Mouse (Mus musculus) neural tube, embryonic 15.5 days (tissue): Measurements from ENCODE around the gene Prkn. TPM values are rescaled to one million over a fixed set of nuclear protein-coding genes. Genes with fewer than 3 reads are reported as not detected.

Experiments used
- ATAC-seq: fragments of 200-750 bp; cut with Nextera tagmentation; 2 replicates; pipeline ENCODE4 v1.8.0; 2017; ENCODE audit warnings: mild to moderate bottlenecking, moderate TSS enrichment, moderate library complexity; ENCODE audit not compliant: low FRiP score
- H3K27ac ChIP-seq: fragments of 300-500 bp; sonication (generic); replicated peaks from 2 replicates; pipeline ENCODE4 v1.5.1; 2015; ENCODE audit warnings: mild to moderate bottlenecking, inconsistent platforms
- H3K27me3 ChIP-seq: fragments of 300-500 bp; sonication (generic); replicated peaks from 2 replicates; pipeline ENCODE4 v1.6.1; 2015; ENCODE audit warnings: inconsistent platforms
- H3K36me3 ChIP-seq: fragments of 300-500 bp; sonication (generic); 2 replicates; pipeline ENCODE4 v1.6.1; 2015; ENCODE audit warnings: inconsistent platforms
- H3K4me1 ChIP-seq: fragments of 300-500 bp; sonication (generic); 2 replicates; pipeline ENCODE4 v1.6.1; 2015; ENCODE audit warnings: inconsistent platforms
- H3K4me2 ChIP-seq: fragments of 300-500 bp; sonication (generic); 2 replicates; pipeline ENCODE4 v1.6.1; 2015; ENCODE audit warnings: inconsistent platforms, mild to moderate bottlenecking, moderate library complexity
- H3K4me3 ChIP-seq: fragments of 300-500 bp; sonication (generic); replicated peaks from 2 replicates; pipeline ENCODE4 v1.5.1; 2015; ENCODE audit warnings: mild to moderate bottlenecking, inconsistent platforms
- H3K9ac ChIP-seq: fragments of 300-500 bp; sonication (generic); replicated peaks from 2 replicates; pipeline ENCODE4 v1.6.1; 2015; ENCODE audit warnings: mild to moderate bottlenecking, inconsistent platforms
- H3K9me3 ChIP-seq: fragments of 300-500 bp; sonication (generic); replicated peaks from 2 replicates; pipeline ENCODE4 v1.6.1; 2016; ENCODE audit warnings: inconsistent platforms
- WGBS: fragments of 180-500 bp; shearing (Covaris S2); methylation state at CpG from one replicate; pipeline ENCODE4 v1.1.7; 2015; ENCODE audit warnings: mixed read lengths; 5-methylcytosine and 5-hydroxymethylcytosine counted together
- polyA plus RNA-seq: library from polyadenylated mRNA; unstranded; fragments of >200 nt; fragmentation: Nextera tagmentation; extraction: Ambion mirVana; gene quantifications from 2 replicates; pipeline ENCODE4 v1.2.1, GENCODE M21; 2015

The Prkn gene
- polyA plus RNA-seq, 1 experiment from 2014 or later: 4.8 TPM

- H3K27ac ChIP-seq: no peak overlapping the region
- 92% methylated on average over 6 of the region's 6 CpGs for WGBS
- peaks cover 19% of the 10 kb centered on the region for H3K4me1 ChIP-seq
- no peak overlapping the region for H3K4me2 ChIP-seq
- H3K4me3 ChIP-seq: no peak overlapping the region
- H3K9me3 ChIP-seq: no peaks in the 10 kb centered on the region
- H3K9ac ChIP-seq: no peak overlapping the region
- no peaks in the 10 kb centered on the region for H3K36me3 ChIP-seq
- no peaks in the 10 kb centered on the region for H3K27me3 ChIP-seq
- no peak for ATAC-seq
Measured at GRCm38 (mm10) chr17:11679716-11680115, 839.5 kb downstream of the Prkn start.

DNA sequence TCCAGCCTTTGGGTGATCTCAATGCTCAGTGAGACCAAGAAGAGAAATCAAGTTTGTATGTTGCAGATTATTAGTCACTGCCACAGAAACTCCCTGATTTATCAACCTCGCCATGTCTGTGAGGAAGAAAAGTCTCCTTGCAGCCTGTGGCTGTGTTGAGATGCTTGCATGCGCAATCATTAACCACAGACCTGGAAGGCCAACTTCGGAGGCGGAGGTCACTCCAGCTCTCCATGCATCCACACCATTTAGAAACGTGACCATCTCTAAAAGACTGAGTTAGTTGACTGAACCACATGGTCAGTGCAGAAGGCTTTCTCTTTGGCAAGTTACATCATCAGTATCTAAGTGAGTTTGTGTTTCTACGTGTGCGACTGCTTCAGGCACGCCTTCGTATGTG lies 840.3 kb downstream of the Prkn start:
- 91% methylated on average over 9 of the region's 9 CpGs for WGBS
- Histone ChIP-seq H3K27me3 (no peaks in the 10 kb centered on the region), H3K36me3 (no peaks in the 10 kb centered on the region), H3K9me3 (no peaks in the 10 kb centered on the region), H3K4me3 (no peak overlapping the region), H3K4me2 (no peak overlapping the region), H3K9ac (no peak overlapping the region), H3K4me1 (peaks cover 19% of the 10 kb centered on the region), H3K27ac (no peak overlapping the region)
- no peak for ATAC-seq

GRCm38 (mm10) chr17:11681825-11682372 lies 841.7 kb downstream of the Prkn start:
- peak overlapping the region; percentile 36 for H3K4me2 ChIP-seq
- H3K4me3 ChIP-seq: no peak overlapping the region
- peak; percentile 77 for ATAC-seq
- no peak overlapping the region for H3K27ac ChIP-seq
- WGBS: 14% methylated on average over 11 of the region's 11 CpGs
- no peaks in the 10 kb centered on the region for H3K27me3 ChIP-seq
- H3K4me1 ChIP-seq: peaks cover 19% of the 10 kb centered on the region
- H3K9me3 ChIP-seq: no peaks in the 10 kb centered on the region
- H3K9ac ChIP-seq: no peak overlapping the region
- no peaks in the 10 kb centered on the region for H3K36me3 ChIP-seq

GRCm38 (mm10) chr17:11705005-11705404 lies 864.8 kb downstream of the Prkn start:
- 84% methylated on average over 4 of the region's 4 CpGs for WGBS
- no peaks in the 10 kb centered on the region for H3K27me3 ChIP-seq
- no peak for ATAC-seq

GRCm38 (mm10) chr17:11705761-11706160 lies 865.6 kb downstream of the Prkn start:
- Histone ChIP-seq H3K36me3 (no peaks in the 10 kb centered on the region), H3K9me3 (no peaks in the 10 kb centered on the region), H3K27ac (no peak overlapping the region), H3K9ac (no peak overlapping the region), H3K4me3 (no peak overlapping the region), H3K27me3 (no peaks in the 10 kb centered on the region), H3K4me1 (peaks cover 3% of the 10 kb centered on the region; the same call in 1 of the 2 replicates), H3K4me2 (no peak overlapping the region)
- ATAC-seq: no peak
- 67% methylated on average over 9 of the region's 9 CpGs for WGBS

More at GRCm38 (mm10) chr17:11705005-11705404, 864.8 kb downstream of the Prkn start:
- Histone ChIP-seq H3K36me3 (no peaks in the 10 kb centered on the region), H3K9me3 (no peaks in the 10 kb centered on the region), H3K27ac (no peak overlapping the region), H3K4me3 (no peak overlapping the region), H3K4me2 (no peak overlapping the region), H3K4me1 (peaks cover 3% of the 10 kb centered on the region; the same call in 1 of the 2 replicates), H3K9ac (no peak overlapping the region)

GRCm38 (mm10) chr17:11712066-11712465 lies 871.9 kb downstream of the Prkn start:
- Histone ChIP-seq H3K4me1 (no peaks in the 10 kb centered on the region), H3K9ac (no peak overlapping the region), H3K9me3 (no peaks in the 10 kb centered on the region), H3K36me3 (no peaks in the 10 kb centered on the region), H3K27ac (no peak overlapping the region), H3K27me3 (no peaks in the 10 kb centered on the region), H3K4me2 (no peak overlapping the region), H3K4me3 (no peak overlapping the region)
- 65% methylated on average over 4 of the region's 4 CpGs for WGBS
- ATAC-seq: no peak

- Histone ChIP-seq H3K4me3 (no peak overlapping the region), H3K4me1 (peaks cover 3% of the 10 kb centered on the region; the same call in 1 of the 2 replicates), H3K9me3 (no peaks in the 10 kb centered on the region), H3K9ac (no peak overlapping the region), H3K27me3 (no peaks in the 10 kb centered on the region), H3K36me3 (no peaks in the 10 kb centered on the region), H3K27ac (no peak overlapping the region), H3K4me2 (no peak overlapping the region)
- no peak for ATAC-seq
- WGBS: 87% methylated on average over 6 of the region's 6 CpGs
Measured at GRCm38 (mm10) chr17:11719801-11720200, 879.6 kb downstream of the Prkn start.

GRCm38 (mm10) chr17:11721906-11722305 lies 881.7 kb downstream of the Prkn start:
- Histone ChIP-seq H3K9me3 (no peaks in the 10 kb centered on the region), H3K36me3 (no peaks in the 10 kb centered on the region), H3K4me3 (no peak overlapping the region), H3K9ac (no peak overlapping the region), H3K4me2 (no peak overlapping the region), H3K27ac (no peak overlapping the region), H3K4me1 (peaks cover 3% of the 10 kb centered on the region; the same call in 1 of the 2 replicates), H3K27me3 (no peaks in the 10 kb centered on the region)
- ATAC-seq: no peak
- 53% methylated on average over 5 of the region's 5 CpGs for WGBS

- WGBS: 85% methylated on average over 1 of the region's 1 CpGs
- H3K27me3 ChIP-seq: no peaks in the 10 kb centered on the region
- no peak overlapping the region for H3K4me3 ChIP-seq
- no peaks in the 10 kb centered on the region for H3K9me3 ChIP-seq
- peaks cover 3% of the 10 kb centered on the region; the same call in 1 of the 2 replicates for H3K4me1 ChIP-seq
- no peak overlapping the region for H3K4me2 ChIP-seq
- H3K9ac ChIP-seq: no peak overlapping the region
- H3K36me3 ChIP-seq: no peaks in the 10 kb centered on the region
- no peak overlapping the region for H3K27ac ChIP-seq
- ATAC-seq: 0 out of 2 replicates have a peak, but pooled peaks have one; percentile 63
Measured at GRCm38 (mm10) chr17:11722478-11722877, 882.3 kb downstream of the Prkn start.

- H3K4me1 ChIP-seq: no peaks in the 10 kb centered on the region
- H3K9me3 ChIP-seq: no peaks in the 10 kb centered on the region
- H3K4me3 ChIP-seq: no peak overlapping the region
- no peak overlapping the region for H3K27ac ChIP-seq
- H3K36me3 ChIP-seq: no peaks in the 10 kb centered on the region
- H3K27me3 ChIP-seq: no peaks in the 10 kb centered on the region
- ATAC-seq: no peak
- no peak overlapping the region for H3K9ac ChIP-seq
- WGBS: 91% methylated on average over 3 of the region's 3 CpGs
- no peak overlapping the region for H3K4me2 ChIP-seq
Measured at GRCm38 (mm10) chr17:11724135-11724534, 884.0 kb downstream of the Prkn start.

- H3K4me1 ChIP-seq: peaks cover 12% of the 10 kb centered on the region
- H3K36me3 ChIP-seq: no peaks in the 10 kb centered on the region
- no peak for ATAC-seq
- no peaks in the 10 kb centered on the region for H3K27me3 ChIP-seq
- H3K27ac ChIP-seq: no peak overlapping the region
- no peak overlapping the region for H3K4me2 ChIP-seq
- no peaks in the 10 kb centered on the region for H3K9me3 ChIP-seq
- 70% methylated on average over 1 of the region's 1 CpGs for WGBS
- no peak overlapping the region for H3K4me3 ChIP-seq
- no peak overlapping the region for H3K9ac ChIP-seq
Measured at GRCm38 (mm10) chr17:11727101-11727500, 886.9 kb downstream of the Prkn start.

DNA sequence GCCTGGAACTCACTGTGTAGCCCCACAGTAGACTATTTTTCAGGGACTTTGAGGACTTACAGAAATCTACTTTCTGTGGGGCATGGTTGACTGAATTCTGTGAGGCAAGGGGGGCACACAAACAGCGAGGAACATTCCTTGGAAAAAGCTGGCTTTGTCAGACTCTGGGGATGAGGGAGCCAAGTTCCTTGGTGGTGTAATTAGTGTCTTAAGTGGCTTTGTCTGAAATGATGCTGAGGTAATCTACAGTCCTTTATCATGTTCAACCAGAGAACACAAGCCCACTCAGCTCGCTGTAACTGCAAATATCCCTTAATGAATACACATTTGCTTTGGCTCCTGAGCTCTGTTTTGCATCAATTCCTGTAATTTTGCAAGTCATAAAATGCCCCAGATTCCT lies 888.1 kb downstream of the Prkn start:
- 52% methylated on average over 2 of the region's 2 CpGs for WGBS
- no peak overlapping the region for H3K27ac ChIP-seq

More for the DNA sequence above, 888.1 kb downstream of the Prkn start:
- Histone ChIP-seq H3K36me3 (no peaks in the 10 kb centered on the region), H3K9ac (no peak overlapping the region), H3K4me2 (no peak overlapping the region), H3K9me3 (no peaks in the 10 kb centered on the region), H3K4me3 (no peak overlapping the region), H3K4me1 (peaks cover 12% of the 10 kb centered on the region), H3K27me3 (no peaks in the 10 kb centered on the region)
- ATAC-seq: no peak
